Mouse (Mus musculus) natural killer cell, adult 2 months (primary cell): ENCODE data around the gene Ttc41.

Source experiments
- DNase-seq, 2 experiments: peaks; one replicate each; pipeline ENCODE4 v3.0.0; 2022; ENCODE audit warnings: low spot score in 2 of 2

The Ttc41 gene

GRCm38 (mm10) chr10:86755816-86756502, 50.3 kb downstream of the Ttc41 start:
- DNase-seq = no peak

GRCm38 (mm10) chr10:86757724-86758123, 52.1 kb downstream of the Ttc41 start:
- no peak for DNase-seq

- no peak for DNase-seq
Measured at GRCm38 (mm10) chr10:86758211-86758610, 52.6 kb downstream of the Ttc41 start.

DNA sequence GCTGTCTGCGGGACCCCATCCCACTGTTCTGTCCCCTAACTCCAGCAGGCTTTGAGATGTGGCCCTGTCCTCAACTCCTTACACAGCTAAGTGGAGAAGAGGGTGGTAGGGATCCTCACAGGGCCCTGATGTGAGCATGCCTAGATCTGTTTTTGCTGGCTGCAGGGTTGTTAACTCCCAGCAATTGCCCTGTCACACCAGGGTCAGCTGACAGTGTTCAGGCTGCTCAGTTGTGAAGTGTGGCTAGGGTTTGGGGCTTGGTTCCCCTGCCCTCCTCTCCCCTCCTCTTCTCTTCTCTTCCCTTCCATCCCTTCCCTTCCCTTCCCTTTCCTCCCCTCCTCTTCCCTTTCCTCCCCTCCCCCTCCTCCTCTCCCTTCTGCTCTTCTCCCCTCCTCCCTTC, 55.6 kb downstream of the Ttc41 start:
- no peak for DNase-seq

GRCm38 (mm10) chr10:86761722-86762383, 56.2 kb downstream of the Ttc41 start:
- DNase-seq = no peak

GRCm38 (mm10) chr10:86762384-86762730, 56.7 kb downstream of the Ttc41 start:
- no peak for DNase-seq

- DNase-seq = no peak
Measured at GRCm38 (mm10) chr10:86763672-86764071, 58.1 kb downstream of the Ttc41 start, which contains the start of gene Gm49358. Gene Gm49358 (plus strand): TSS chr10:86763972.

DNA sequence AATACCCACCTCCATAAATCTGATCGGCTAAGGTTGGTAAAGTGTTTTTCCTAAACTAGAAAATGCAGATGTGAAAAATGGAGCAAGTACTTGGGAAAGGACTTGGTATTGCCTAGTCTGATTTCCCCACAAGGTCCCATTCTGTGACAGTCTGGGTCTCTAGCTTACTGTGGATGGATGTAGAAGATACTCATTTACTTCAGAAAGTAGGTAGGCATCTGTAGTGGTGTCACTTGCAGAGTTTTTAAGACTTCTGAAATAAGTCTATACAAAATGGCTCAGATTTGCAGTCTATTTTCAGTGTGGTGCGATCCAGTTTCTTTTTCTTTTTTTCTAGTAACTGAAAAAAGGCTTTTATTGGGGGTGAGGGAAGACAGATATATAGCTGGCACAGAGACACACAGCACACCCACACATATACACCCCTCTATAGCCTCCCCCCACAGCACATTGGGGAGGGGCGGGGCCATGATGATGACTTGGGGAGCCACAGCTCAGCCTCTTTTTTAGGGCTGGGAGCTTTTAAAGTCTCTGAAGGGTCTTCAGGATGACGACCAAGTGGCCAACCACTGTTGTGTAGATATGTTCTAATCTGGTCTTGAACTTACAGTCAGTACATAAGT, 59.8 kb downstream of the Ttc41 start:
- no peak for DNase-seq

DNA sequence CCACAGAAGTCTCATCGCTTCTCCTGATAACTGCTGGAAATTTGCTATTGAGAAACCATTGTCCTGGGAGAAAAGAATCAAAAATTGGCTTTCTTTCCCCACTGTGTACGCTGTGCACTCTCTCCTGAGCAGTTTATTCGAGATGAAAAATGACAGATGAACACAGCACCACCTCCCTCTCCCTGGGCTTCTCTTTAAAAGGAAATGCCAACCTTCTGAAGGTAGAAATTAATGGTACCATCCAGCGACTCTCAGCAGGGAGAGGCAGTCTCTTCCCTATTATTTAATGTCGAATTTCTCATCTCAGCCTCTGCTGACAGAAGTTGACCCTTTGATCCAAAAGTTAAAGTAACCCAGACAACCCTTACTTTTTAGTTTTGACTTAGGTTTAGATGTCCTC, 63.6 kb downstream of the Ttc41 start:
- no peak for DNase-seq

DNA sequence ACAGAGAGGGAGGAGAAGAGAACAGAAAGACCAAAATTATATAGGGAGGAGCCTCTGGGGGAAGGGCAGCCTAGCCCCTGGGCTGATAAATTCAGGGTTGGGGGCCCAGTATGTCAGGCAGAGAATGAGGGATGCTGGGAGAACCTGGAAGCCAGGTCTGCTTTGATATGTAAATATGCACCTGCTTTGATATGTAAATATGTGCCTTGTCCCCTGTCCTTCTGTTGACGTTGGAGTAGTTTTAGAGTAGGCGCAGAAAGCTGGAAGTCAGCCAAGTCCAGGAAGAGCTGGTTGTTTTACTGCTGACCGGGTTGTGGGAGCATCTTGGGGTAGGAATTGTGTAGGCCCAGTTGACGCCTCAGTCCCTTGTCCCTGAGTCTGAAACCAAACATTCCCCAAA, 64.2 kb downstream of the Ttc41 start:
- DNase-seq = no peak

DNA sequence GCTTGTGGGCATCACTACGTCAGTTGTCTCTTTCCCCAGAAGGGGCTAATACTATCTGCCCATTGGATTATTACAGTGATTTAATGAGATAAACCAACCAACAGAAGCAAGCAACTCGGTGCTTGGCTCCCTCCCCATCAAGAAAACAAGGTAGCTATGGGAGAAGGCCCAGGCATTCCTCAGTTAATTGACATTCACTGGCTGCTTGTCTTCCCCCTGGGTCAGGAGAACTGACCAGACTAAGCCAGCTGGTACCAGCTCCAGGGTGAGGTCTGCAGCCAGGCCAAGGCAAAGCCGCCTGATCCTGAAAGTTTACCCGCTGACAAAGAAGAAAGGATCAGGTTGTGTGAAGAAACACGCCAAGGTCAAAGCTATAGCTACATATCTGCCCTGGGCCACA, 66.1 kb downstream of the Ttc41 start:
- DNase-seq = no peak

DNA sequence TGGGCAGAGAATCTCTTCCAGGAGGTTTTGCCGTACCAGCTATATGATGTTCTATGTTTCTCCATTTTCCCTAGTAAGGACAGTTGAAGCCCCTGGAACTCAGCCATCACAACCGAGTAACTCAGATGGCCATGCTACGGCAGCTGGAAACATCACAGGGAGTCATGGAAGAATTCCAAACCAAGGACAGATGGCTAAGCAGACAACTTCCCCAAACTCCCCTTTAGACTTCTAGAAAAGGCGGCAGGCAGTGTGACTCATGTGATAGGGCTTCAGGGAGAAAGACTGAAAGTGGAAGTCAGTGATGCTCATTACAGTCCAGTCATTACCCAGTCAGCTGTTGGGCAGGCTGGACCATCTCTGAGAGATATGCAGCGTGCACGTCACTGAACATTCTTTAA, 66.6 kb downstream of the Ttc41 start:
- no peak for DNase-seq

- DNase-seq = no peak
Measured at GRCm38 (mm10) chr10:86773360-86773759, 67.7 kb downstream of the Ttc41 start.

DNA sequence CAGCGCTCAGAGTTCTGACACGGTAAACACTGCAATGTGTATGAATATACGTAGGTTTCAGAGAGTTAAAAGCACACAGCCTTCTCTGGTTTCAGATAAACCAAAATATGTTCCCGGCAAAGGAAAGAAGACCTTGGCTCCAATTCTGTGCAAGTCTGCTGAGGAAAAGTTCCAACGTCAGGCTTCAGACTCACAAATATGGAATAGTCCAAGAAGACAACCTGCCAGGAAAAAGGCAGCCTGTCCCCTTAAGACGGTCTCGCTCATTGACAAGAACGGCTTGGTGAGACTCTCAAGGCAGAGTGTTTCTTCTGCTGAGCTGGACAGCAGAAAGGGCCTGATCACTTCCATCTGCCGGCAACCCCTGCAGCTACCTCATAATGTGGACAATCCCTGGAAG, 70.7 kb downstream of the Ttc41 start:
- no peak for DNase-seq

- DNase-seq = no peak
Measured at GRCm38 (mm10) chr10:86777614-86778319, 72.2 kb downstream of the Ttc41 start.

- peak; percentile 98 to 99 for DNase-seq
Measured at GRCm38 (mm10) chr10:86778398-86779116, 72.9 kb downstream of the Ttc41 start, which contains the start of gene Nt5dc3. Gene Nt5dc3 (plus strand): TSS chr10:86779005.

DNA sequence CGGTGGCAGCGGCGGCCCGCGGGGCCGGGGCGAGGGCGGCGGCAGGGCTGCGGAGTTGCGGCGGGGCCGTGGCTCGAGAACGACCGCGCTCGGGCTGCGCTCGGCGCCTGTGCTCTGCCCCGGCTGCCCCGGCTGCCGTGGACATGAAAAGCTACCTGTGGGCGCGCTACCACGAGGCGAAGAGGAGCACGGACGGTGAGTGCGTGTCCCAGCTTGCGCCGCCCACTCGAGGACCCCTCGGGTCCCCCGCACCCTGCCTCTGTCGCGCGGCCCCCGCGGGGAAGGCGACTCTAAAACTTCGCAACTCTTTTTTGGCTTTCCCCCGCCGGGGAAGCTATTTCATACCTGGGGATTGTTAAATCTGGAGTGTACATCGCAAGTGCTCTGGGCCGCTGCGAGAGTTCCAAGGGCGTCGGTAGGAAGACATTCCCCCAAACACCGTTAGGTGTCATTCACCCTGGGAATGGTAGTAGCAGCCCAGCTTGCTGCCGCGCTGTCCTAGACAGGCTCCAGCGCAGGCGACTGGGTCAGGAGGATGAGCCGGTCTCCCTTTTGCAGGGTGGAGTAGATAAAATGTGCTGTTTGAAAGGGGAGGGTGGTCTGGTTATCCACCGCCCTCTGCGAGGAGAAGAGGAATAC, 73.6 kb downstream of the Ttc41 start:
- DNase-seq = no peak

GRCm38 (mm10) chr10:86779816-86780500, 74.3 kb downstream of the Ttc41 start:
- no peak for DNase-seq

- DNase-seq = no peak
Measured at GRCm38 (mm10) chr10:86781641-86782040, 76.0 kb downstream of the Ttc41 start.

DNA sequence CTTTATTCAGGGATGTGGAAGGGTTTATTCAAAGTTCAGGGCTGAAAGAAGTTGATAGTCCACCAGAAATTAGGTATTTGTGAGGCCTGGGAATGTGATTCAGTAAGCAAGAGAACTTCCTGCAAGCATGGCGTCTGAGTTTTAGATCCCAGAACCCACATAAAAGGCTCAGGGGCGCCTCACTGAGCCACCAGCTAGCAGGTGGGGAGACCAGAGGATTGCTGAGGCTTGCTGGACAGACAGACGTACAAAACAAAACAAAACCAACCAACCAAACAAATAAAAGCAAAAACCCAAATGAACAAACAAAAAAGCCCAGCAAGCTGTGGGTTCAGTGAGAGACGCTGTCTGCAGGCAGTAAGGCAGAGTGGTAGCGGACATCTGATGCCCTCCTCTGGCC, 77.0 kb downstream of the Ttc41 start:
- DNase-seq = no peak

DNA sequence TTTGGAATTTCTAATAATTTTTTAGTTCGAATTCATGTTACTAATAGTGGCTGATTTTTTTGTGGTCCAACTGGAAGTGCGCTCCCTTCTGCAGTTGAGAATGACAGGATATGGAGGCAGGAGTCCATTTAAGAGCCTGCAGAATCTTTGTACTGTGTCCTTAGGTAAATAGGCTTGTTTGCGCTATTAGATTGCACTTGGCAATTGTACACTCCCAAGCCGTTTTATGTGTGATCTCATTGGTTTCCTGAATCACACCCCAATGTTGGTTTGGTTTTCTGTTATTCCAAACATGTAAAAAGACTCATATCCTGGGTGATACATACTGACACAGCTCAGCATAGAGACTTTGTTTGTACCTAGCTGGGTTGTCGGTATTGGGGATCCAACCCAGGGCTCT, 78.0 kb downstream of the Ttc41 start:
- no peak for DNase-seq
